Mouse (Mus musculus) adrenal gland, adult 18-20 months (tissue): ENCODE measurements around the gene Agrp. TPM values are rescaled to one million over a fixed set of nuclear protein-coding genes. Genes with fewer than 3 reads are reported as not detected.
A peak's percentile ranks its signal among the peaks of the same experiment; 100 is the strongest.

Experiments used
- DNase-seq, 2 experiments: peaks; one replicate each; pipeline ENCODE4 v3.0.0; 2021 to 2022; ENCODE audit warnings: low spot score in 2 of 2
- total RNA-seq, 2 experiments: library from RNA; stranded (reverse); gene quantifications; 1 replicate in 1 of 2; 2 replicates in 1 of 2; pipeline ENCODE4 v1.2.3; 2021

Gene Agrp
- total RNA-seq, 2 experiments from 2014 or later, result 3.3 to 5.3 TPM

GRCm38 (mm10) chr8:105552824-105553223 lies 84.4 kb downstream of the Agrp start:
- DNase-seq, result no peak

DNA sequence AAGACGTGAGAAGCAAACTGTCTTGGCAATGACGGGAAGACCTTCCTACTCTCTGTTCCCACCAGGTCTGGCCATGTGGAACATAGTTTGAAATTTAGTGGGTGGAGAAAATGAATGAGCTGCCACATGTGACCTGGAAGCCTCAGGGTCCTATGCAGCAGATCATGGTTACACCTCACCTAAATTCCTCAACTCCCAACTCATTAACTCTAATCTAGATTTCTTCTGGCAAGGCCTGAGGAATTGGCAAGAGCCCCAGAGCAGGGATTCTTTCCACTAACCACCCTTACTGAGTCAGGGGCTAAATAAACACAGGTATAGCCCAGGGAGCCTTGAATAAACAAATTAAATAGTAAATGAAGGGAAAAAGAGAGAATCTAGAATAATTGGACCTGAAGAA lies 85.2 kb downstream of the Agrp start:
- DNase-seq, result no peak

DNA sequence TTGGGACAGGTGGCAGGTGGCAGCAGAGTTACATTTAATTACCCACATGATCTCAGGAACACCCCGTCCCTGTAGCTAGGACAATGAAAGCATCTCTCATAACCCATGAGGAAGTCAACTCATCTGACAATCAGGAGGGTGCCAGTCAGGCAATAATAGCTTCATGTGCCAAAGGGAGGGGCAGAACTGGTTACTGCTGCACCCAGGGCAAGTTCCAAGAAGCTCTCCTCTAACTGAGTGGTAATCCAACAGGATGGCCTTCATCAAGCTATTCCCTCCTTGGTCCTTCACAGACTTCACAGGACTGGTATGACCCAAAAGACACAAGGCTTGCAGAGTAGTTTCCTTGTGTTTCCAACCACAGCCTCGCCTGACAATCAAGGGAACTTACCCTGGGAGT lies 87.1 kb downstream of the Agrp start:
- no peak for DNase-seq

GRCm38 (mm10) chr8:105549506-105549905 lies 87.7 kb downstream of the Agrp start:
- no peak for DNase-seq

DNA sequence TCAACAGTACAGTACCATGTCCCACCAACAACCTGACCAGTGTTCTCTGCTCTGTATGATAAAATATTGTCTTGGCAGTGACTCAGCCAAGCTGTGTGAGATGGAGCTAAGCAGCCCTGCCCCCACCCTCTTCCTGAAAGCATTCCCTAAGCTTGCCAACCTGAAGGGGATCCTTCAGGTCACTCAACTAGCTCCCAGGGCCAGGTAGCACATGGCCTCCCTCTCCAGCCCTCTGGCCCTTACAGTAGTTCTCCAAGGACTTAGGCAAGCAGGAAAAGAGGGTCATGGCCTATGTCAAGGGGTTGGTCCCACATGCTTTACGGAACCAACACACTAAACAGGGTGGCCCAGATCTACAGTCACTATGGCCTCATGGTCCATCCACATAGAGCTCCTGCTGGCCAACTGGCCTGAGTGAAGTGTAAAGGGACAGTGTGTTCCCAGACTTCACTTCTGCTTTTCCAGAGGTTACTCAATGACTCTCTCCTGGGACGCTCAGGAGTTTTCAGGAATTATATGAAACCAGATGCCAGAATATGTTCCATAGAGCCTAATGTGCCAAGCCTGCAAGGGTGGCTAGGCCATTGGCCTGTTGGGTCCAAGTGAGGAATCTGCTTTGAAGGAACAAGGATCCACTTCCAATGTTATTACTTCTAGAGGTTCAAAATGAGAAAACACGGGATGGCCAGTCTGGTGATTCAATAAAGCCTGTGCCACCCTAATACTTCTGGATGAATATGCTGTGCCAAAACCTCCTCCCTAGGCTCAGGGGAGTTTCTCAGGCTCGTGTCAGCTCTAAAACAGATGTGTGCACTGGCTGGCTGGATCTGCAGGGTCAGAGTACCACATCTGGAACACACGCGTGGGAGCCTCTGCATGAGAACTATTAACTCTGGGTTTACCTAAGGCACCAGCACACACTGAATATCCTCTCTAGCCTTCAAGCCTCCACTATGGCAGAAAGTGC lies 90.5 kb downstream of the Agrp start:
- no peak for DNase-seq

DNA sequence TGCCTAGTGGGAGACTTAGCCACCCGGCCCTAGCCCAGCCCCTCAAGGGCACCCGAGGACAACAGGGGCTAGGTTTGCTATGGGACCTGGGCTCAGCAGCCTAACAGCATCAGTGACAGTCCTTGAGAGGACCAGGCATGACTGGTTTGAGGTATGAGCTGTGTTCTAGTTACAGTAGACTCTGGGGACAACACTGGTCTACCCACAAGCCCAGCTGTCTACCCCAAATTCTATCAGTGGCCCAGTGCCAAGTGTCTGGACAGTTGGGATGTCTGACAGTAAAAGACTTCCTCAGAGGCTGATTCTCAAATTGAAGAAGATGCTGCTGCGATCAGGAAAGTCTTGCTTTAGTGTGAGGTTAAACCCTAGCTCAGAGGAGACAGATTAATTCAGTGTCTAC lies 91.9 kb downstream of the Agrp start:
- no peak for DNase-seq

- DNase-seq, result no peak
These were observed 92.5 kb downstream of the Agrp start for GRCm38 (mm10) chr8:105544544-105545205.

- no peak for DNase-seq
These were observed 93.5 kb downstream of the Agrp start for GRCm38 (mm10) chr8:105543703-105544102.

DNA sequence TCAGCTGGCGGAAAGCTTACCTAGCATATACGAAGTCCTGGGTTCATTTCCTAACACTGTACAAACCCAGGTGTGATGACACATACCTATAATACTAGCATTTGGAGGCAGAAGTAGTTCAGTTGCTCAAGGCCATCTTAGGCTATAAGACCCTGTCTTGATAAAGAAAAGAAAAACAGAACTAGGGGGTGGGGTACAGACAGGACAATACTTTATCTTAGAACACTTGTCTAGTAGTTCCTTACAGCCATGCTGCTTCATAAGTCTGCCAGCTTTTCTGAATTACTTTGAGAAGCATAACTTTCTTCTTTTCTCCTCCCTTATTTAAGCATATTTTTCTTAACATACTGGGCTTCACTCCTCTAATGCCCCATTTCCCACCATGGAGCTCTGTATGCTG lies 94.4 kb downstream of the Agrp start:
- no peak for DNase-seq

GRCm38 (mm10) chr8:105542032-105542656 lies 95.0 kb downstream of the Agrp start:
- no peak for DNase-seq

DNA sequence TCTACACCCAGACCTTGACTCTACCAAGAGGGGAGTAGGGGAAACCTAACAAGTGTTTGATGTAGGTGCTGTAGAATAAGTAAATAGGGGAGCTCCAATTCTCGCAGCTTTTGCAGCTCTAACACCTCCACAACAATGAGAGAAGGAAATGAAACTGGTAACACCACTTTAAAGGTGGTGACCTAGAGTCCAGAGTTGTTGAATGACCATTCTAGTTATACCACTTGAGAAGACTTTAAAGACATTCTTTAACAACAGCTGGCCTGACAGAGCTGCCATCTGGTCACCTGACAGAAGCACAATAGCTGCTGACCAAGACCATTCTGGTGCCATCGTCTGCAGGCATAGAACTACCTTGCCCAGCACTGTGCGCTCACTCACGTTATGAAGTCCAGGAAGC lies 98.3 kb downstream of the Agrp start:
- DNase-seq, result no peak

- no peak for DNase-seq
These were observed 100.0 kb downstream of the Agrp start for GRCm38 (mm10) chr8:105537011-105537677.

GRCm38 (mm10) chr8:105536546-105536945 lies 100.6 kb downstream of the Agrp start:
- no peak for DNase-seq

DNA sequence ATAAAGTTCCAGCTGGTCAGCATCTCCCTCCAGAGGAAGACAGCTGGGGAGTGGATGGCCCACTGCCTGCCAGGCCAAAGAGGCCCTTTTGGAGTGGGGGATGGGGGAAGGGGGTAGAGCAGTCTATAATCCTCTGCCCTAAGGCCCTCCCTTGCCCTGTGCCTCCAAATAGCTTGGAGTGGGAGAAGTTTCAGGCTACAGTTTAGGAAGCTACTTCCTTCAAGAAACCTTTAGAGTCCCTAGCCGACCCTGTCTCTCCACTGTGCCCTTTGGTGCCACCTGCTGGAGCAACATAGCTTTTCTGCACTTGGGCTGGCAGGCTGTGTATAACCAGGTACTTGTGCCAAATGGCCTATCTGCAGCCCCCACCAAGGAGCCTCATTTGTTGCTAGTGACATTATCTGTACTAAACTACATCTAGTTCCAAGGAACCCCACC lies 103.3 kb downstream of the Agrp start:
- peak; percentile 69 to 72 for DNase-seq

DNA sequence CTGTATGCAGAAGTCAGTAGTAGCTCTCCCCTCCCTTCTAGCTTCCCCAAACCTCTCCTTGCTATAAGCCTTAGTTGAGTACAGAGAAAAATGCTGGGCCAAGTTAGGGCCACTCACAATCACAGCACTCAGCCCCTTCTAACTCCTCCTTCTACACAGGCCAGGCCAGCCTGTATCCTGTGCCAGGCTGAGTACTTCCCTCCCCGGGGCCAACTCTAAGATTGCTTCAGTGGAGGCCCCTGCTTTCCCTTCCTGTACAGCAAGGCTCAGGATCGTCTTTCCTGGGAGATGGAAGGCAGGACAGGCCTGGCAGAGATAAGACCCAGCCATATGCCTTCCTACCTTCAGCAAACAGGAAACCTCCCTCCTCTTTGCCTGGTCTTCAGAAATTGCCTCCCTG lies 103.8 kb downstream of the Agrp start:
- DNase-seq, result no peak

GRCm38 (mm10) chr8:105531774-105532173 lies 105.4 kb downstream of the Agrp start:
- DNase-seq, result peak in 1 of 2 experiments; percentile 61

DNA sequence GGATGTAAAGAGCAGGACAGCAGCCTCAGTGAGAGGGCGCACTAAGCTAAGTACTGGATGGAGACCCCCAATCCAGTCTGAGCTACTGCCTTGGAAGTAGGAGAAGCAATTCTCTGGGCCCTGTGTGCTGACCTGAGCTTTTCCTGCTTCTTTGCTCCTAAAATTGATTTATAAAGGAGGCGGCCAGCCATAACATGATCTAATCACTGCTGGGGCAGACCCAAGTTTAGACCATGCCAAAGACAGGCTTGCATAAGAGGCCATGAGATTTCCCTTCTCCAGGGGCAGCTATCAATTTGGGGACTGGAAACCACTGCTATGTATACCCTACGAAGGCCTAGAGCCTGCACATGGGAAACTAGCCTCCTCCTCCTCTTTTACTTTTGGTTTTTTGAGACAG lies 107.9 kb downstream of the Agrp start:
- DNase-seq, result no peak

- no peak for DNase-seq
These were observed 109.0 kb downstream of the Agrp start for GRCm38 (mm10) chr8:105528206-105528605.

GRCm38 (mm10) chr8:105527110-105527509 lies 110.1 kb downstream of the Agrp start:
- DNase-seq, result no peak

DNA sequence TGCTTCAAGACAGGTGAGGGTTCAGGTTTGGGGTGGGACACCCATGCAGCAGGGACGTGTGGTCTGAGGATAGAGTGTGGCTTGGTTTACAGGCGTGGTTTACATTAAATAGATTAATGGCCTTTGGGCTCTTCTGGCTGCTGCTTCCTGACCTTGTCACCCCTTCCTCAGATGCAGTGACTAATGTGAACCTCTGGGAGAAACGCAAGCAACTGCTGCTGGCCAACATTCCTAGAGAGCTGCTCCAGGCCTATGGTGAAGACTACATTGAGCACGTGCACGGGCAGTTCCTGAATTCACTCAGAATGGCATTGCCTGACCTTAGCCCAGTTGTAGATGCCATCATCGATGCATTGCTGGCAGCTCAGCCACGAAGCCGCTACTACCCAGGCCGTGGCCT lies 114.3 kb downstream of the Agrp start:
- no peak for DNase-seq
